Mouse (Mus musculus): ENCODE results near the gene Gm5737.

Gene Gm5737

DNA sequence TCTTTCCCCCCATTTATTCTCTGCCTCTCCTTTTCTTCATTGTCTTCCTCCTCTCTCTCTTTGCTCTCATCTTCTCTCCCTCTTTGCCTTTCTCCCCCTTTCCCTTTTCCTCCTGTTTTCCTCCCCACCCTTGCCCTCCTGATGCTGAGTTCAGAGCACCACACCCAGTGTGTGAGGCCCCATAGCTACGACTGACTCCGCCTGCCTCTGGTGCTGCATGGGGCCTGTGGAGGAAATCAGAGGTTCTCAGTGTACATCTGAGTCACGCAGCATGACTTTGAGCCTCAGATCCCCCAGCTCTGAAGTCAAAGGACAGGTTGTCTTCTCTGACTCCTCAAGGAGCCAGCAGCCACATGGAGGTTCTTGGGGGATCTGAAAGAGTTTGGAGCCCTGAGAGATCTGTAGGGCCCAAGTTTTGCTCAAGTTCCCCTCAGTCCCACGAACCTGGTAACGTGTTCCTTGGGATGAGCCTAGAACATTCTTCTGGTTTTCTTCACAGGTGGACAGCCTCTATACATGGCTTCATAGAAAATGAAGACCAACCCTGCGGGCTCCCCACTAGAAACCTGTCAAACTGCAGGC, at the start of gene Gm5737:
TSS of gene Gm5737 (plus strand) at position 532 of the 582 bp plus-strand sequence.
- DNase-seq (ENCODE audit: low read depth, low spot score), result no peak

DNA sequence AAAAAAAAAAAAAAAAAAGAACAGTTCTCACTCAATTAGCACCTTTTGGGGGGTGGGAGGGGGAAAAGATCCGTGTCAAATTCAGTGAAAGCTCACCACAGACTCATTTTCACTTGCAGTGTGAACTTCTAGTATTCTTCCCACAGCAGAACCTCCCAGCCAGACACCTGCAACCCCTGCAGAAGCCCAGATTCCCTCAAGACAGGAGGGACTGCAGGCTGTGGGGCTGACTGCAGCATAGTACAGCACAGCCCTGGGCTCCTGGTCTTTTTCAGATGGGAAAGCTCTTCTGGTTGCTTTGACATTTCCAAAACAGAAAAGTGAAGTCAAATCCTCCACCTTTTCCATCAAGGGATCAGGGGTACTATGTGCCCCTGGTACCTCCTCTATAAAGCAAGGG, 44.8 kb upstream of the Gm5737 start:
- no peak for DNase-seq (ENCODE audit: low read depth, low spot score)

DNA sequence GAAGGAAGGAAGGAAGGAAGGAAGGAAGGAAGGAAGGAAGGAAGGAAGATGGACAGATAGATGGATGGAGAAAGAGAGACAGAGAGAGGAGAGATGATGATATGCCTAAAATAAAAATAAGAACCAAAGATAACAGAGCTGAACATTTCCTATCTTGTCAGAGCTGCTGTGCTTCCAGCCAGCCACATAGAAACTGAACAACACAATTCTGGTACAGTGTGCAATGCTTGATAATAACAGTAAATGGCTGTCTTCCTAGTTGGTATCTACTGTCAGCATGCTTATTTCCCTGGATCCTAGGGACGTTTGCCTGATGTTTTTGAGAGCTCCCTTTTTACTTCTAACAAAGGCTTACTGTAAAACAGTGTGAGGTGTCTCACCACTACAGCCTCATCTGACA, 40.8 kb upstream of the Gm5737 start:
- DNase-seq (ENCODE audit: low read depth, low spot score), result no peak

DNA sequence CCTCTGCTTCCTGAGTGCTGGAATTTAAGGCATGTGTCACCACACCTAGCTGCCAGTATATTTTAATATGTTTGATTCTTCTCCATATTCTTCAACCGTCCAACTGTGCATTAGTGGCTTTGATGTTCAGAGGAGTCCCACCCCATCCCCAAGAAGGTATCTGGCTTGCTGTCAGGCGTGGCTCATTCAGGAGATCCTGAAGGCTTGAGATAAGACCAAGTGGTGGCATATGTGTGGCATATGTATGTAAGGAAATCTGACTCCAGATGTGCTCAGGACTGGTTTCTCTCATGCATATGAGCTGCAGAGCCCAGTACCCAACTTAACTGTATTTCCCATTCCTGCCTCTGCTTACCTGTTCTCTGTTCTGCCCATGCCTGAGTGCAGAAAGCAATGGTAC, 34.2 kb upstream of the Gm5737 start:
- DNase-seq (ENCODE audit: low read depth, low spot score), result no peak

DNA sequence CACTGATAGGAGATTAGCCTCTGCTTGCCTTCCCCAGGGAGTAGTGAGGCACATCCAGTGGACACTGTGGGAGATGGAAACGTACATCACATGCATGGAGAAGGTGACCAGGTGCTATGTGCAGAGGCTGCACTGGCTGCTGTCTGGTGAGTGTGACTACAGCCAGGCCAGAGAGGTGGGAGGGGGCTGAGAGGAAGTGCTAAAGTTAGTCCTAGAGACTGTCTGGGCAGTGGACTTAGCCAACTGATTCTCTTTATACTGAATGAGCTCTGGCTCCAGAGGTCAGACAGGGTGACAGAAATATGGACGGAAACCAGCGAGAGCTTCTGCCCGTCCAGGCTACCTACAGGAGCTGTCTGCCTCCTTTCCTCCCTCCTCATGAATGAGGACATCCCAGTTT, 16.6 kb upstream of the Gm5737 start:
- peak; percentile 25 for DNase-seq (ENCODE audit: low read depth, low spot score)

DNA sequence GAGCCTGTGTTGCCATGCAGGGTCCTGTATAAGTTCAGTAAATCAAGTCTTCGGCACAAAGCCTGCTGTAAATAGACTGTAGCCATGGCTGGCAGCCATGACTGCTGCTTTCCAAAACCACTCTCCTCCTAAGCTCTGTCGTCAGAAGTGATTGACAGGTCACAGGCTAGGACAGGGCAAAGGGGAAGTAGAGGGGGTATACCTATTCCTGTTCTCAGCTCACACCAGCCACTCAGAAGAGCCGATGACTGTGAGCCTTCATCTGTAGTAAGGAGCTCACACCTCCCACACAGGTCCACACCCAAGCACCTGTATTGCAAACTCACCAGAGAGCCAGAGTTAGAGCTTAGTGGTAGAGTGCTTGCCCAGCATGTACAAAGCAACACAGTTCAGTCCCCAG, 15.8 kb upstream of the Gm5737 start:
- DNase-seq (ENCODE audit: low read depth, low spot score), result no peak

DNA sequence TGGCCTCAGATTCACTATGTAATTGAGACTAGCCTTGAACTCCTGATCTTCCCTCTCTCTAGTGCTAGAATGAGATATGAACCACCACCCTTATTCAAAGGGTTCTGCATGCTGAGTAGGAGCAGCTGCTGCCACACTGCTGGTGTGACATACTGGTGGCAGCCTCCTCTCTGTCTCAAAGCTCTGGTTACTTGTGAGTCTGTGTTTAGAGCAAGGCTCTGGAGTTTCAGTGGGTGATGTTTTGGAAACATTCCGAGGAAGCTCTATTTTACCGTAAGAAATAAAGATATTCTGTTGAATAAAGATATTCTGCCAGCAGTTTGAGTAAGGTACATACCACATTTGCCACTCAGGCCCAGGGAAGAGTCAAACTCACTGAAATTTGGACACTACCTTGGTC, 8.9 kb upstream of the Gm5737 start:
- no peak for DNase-seq (ENCODE audit: low read depth, low spot score)

DNA sequence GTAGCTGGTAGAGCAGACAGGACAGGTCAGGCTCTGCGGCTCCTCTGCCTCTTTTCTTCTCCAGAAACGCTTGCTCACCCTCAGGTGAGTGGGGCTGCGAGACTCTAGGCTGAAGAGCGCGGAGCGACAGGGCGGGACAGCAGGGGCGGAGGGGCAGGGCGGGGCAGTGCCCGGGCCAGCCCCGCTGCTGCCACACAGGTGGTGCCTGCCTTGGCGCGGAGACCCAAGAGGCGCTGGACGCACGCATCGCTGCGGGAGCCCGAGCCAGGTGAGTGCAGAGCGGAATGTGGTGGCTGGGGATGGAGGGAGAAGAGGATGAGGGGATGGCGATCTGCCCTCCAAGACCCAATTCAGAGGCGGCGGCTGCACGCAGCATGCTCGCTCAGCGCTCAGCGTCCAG, 2.5 kb upstream of the Gm5737 start:
- no peak for DNase-seq (ENCODE audit: low read depth, low spot score)

DNA sequence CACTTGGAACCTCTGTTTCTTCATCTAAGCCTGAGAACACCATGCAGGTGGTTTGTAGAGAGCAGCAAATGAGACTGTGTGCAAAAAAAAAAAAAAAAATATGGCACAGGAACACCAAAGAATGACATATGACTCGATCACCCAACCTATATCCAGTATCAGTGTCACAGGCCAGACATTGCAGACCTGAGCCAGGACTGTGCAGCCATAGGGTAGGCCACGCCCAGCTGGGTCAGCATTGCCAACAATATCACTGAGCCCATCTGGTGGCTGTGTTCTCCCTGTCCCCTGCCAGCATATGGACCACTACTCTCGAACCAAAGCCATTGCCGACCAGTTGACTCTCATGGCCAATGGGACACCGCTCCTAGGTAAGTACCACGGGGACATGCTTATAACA, 5.4 kb downstream of the Gm5737 start:
- DNase-seq (ENCODE audit: low read depth, low spot score), result no peak

DNA sequence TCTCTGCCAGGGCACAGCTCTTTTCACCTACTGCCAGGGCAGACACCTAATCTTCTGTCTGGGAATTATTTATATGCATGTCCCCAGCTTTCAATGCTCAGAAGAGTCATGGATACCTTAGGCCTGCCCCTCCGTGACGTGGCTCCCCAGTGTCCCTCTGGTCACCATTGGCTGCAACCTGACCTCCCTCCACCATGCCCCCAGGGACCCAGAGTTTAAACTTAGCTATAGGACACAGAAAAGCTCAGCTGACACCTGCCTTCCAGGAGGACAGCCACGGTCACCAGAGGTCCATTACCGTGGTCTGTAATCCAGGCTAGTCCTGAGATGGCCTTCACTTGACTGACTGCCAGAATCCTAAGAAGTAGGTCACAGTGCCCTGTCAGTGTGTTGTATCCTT, 7.2 kb downstream of the Gm5737 start:
- DNase-seq (ENCODE audit: low read depth, low spot score), result peak; percentile 95

DNA sequence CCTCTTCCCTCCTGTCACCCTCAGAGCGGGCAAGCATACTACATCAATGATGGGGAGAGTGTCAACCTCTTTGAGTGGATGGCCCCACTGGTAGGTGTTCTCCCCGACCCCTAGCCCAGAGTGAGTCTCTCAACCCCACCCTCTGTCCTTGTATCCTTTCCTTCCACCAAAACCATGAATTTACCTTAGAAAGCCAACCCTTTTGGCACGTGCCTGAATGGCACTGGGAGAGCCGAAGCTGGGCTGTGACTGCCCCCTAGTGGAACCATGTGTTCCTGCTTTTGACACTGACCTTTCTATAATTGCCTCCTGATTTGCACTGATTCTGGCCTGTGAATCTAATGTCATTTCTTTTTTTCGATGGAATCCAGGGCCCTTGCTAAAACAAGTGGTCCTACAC, 11.1 kb downstream of the Gm5737 start:
- DNase-seq (ENCODE audit: low read depth, low spot score), result no peak

DNA sequence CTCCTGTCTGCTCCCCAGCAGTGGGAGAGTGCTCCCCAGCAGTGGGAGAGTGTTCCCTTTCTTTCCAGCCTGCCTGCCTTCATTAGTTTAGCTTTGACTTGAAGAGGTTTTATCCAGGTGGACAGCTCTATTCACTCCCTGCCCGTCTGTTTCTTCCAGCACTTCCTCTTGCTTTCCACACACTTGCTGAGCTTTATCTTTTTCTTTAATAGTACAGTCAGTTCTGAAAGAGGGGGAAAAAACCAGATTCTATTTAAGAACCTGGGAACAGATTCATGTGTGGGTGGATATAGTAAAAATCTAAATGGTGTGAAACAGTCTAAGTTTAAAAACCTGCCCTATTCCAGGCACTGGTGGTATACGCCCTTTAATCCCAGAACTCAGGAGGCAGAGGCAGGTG, 12.9 kb downstream of the Gm5737 start:
- DNase-seq (ENCODE audit: low read depth, low spot score), result no peak

DNA sequence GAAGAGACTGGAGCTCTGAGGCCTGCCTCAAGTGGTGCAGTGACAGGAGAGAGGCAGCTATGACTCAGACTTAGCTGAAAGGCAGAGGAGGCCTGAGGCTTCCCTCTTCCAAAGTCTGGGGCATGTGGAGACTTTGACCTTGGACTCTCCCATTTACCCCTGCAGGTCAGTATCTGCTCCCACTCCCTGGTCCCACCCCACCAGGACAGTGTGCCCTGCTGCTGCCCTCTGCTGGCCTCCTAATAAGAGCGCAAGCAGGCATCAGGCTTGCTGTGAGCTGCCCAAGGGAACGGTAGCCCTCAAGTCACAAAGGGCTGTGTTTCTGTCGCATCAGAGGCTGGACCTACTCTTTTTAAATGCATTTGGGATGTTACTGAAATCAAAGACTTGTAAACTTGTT, 14.2 kb downstream of the Gm5737 start:
- DNase-seq (ENCODE audit: low read depth, low spot score), result no peak

DNA sequence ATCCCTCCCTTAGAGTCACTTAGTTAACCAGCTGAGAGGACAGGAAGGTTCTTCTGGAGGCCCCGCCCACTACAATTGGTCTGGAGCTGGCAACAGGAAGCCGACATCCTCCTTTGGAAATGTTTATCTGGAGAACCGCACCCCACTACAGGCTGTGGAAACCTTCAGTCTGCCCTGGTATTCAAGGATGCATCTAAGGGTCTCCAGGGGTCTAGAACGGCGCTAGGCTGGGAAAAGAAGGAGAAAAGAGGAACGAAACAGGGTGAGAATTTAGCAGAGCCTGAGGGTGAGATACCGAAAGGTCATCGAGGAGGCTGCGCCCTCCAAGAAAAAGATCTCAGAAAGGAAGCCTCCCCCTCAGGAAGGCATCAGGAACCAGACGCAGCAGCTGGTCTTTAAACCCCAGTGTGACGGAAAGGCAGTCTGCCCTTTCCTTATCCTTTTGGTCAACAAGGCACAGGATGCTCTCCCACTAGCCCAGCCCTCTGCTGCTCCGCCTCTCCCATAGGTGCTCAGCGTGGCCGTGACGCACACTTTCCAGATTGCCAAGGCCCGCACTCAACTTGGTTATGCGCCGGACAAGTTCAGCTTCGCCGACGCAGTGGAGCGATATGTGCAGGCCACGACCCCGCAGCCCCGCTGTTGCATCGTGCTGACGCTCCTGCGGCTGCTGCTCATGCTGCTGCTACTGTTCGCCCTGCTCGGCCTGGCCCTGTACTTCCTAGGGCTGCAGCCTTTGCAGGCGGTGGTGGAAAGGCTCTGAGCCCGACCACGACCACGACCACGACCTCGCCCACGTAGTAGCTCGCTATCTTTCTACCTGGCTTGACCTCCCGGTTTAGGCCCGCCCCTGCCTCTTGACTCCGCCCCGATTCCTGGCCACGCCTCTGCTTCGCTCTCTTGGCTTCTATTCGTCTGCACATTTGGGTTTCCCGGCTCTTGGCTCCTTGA, 18.5 kb downstream of the Gm5737 start:
- no peak for DNase-seq (ENCODE audit: low read depth, low spot score)

DNA sequence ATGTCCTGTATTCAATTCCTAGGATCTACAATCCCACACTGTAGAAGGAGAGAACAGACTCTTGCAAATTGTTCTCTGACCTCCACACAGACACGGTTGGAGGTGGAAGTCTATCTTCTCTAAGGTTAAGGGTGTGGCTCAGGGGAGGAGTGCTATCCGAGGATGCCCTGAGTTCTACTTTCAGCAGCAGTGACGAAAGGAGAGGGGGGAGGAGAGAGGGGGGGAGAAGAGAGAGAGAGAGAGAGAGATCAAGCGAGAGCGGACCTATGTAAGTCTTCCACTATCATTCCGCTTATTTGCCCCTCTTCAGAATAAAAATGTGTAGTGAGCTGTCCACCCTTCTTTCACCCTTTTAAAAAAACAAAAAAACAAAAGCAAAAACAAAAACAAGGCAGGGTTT, 22.3 kb downstream of the Gm5737 start:
- no peak for DNase-seq (ENCODE audit: low read depth, low spot score)

DNA sequence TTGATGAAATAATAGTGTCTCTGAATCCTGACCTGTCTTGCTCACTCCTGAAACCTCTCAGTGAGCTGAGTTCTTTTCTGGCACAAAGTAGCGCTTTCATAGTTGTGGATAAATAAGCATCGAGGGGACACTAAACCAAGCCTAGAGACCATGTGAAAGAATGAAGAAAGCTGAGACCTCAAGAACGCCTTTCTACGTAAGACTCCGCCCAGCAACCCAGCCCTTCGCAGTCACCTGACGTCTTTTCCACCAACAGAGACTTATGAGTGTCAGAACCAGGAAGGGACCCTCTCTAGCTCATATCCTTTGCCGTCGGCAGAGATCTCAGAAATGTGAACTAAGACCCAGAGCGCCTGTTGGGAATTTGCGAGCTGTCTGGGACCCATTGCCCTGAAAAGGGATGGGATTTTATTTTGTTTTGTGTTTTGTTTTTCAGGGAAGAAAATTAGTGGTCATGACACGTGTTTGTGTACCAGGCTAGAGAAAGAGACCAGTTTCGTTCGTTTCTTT, 22.8 kb downstream of the Gm5737 start:
- DNase-seq (ENCODE audit: low read depth, low spot score), result peak; percentile 86

DNA sequence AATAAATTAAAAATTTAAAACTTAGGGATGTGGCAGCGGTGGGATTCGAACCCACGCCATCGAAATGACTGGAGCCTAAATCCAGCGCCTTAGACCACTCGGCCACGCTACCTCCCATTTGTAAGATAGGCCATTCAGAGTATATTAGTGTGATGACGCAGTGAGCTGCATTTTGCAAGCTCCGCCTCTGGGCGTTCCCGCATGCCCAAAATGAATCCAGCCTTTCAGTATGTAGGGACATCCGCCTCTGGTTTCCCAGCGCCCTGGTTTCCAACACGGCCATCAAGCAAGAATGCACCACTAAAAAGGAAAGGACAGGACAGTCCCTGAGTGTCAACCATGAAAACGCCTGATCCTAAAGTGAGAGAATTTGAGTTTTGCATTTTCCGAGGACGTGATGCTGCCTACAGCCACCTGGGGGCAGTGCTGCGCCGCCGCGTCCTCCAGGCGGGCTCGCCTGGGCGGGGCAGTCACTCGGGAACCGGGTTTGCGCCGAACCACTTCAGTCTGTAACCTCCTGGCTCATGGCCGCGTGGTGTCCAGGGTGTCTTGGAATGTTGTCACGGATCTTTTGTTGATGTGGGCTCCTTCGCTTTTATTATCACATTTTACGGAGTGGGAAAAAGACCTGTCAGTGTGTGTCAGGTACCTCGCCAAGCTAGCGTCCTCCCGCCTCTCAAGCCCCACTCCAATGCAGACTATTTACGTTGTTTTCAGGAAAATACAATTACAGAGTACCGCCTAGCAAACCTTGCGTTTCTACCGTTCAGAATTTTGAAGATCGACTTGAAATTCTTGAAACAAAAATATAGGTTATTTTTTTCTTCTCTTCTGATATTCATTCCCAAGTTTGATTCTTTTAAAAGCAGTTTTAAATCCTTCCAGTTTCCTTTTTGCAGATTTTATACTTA, 23.5 kb downstream of the Gm5737 start:
- peak; percentile 98 for DNase-seq (ENCODE audit: low read depth, low spot score)

DNA sequence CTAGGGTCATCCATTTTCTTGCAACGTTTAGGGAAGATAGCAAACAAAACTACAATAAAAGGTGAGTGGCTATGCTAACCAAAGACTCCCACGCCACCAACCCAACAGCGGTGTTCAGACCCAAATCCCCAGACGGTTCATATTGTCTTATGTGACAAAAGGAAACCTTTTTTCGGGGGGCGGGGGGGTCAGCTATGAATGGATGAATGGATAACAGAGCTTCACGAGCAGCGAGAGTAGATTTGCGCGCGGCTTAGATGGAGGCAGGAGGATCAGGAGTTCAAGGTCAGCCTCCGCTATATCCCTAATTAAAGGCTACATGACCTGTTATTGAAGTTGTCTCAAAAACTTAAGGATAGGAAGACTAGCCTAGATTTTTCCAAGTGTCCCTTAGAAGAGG, 24.2 kb downstream of the Gm5737 start:
- no peak for DNase-seq (ENCODE audit: low read depth, low spot score)

DNA sequence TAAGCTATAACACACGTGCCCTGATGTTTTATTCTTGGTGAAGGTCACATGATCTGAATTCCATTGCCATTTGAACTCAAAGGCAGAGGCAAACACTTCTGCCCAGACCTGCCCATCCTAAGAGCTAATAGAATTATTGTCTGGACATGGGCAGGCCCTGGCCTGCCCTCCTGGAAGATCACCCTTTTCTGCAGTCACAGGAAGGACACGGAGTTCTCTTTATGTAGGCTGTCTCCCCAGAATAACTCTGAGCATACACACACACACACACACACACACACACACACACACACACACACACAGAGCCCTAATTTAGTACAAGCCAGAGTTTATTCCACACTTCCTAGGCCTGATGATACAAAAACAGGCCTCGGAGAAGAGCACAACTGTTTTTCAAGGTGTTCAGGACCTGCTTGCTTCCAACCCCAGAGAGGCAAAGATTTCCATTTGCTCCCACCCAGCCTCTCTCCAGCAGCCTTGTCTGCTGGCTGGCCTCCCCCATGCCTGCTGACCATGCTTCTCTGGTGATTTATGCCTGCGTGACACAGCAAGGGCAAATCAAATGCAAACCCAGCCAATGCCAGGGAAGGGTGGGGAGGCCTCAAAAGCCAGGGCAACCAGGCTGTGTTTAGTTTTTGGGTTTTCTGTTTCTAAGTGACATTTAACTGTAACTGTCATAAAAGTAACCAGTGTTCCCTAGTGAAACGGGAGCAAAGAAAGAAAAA, 26.4 kb downstream of the Gm5737 start:
- DNase-seq (ENCODE audit: low read depth, low spot score), result peak; percentile 85

DNA sequence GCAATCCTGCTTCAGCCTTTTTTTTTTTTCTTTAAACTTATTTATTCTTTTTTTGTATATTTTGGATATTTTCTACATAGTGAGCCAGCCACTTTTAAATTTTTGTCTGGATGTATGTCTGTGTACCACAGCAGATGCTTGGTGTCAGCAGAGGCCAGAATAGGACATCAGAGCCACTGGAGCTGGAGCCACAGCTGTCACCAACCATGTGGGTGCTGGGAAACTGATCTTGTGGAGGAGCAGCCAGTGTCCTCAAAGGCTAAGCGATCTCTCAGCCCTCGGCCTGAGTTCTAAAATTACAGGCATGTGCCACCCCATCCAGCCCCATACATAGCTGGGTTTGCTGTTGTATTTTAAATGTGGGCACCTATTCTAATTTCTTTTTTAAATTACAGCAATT, 27.6 kb downstream of the Gm5737 start:
- DNase-seq (ENCODE audit: low read depth, low spot score), result peak; percentile 90

DNA sequence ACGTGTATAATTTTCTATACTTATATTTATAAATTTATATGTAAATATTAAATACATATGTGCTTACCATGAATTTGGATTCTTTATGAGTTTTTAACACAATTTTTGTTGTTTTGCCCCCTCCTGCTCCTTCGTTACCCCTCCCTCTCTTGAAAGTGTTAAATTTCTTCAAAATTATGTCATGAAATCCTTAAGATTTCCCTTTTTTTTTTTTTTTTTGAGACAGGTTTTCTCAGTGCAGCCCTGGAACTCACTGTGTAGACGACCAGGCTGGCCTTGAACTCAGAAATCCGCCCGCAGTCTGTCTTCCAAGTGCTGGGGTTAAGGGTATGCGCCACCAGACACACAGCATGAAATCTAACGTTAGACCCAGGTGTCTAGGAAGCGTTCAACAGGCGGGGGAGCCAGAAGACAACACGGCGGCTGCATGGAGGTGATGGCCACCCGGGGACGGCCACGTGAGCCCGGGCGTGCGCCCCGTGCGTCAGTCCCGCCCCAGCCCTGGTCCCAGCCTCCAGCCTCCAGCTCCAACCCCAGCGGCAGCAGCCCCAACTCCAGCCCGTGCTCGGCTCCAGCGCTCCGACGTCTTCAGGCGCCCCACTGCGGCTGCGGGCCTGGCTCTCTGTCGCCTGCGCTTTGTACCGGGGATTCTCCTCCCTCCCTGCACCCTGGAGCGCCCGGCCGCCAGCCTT, 30.3 kb downstream of the Gm5737 start, which contains the start of gene Eef2k:
TSS of gene Eef2k (plus strand) at position 487 of the 692 bp plus-strand sequence.
- DNase-seq (ENCODE audit: low read depth, low spot score), result peak; percentile 95
